Mouse (Mus musculus) olfactory bulb, adult 2 months (tissue): ENCODE results near the gene Ssh3.

Experiments
- CTCF ChIP-seq: fragments of 200-500 bp; IDR thresholded peaks from 2 replicates; pipeline ENCODE4 v1.5.1; 2012; ENCODE audit warnings: low read depth, mild to moderate bottlenecking, low read length, moderate library complexity; ENCODE audit not compliant: insufficient read depth
- POLR2A ChIP-seq: fragments of 200-500 bp; IDR thresholded peaks from 2 replicates; pipeline ENCODE4 v1.6.1; 2012; ENCODE audit warnings: mild to moderate bottlenecking, low read depth, low read length, moderate library complexity; ENCODE audit not compliant: insufficient read depth

- TF ChIP-seq CTCF: no peak
- no peak for TF ChIP-seq POLR2A
Measured at GRCm38 (mm10) chr19:4304251-4304821, 35.4 kb upstream of the Ssh3 start.
